Mouse (Mus musculus) MEL (cell line): Measurements from ENCODE around the gene Ss18l2. TPM values are rescaled to one million over a fixed set of nuclear protein-coding genes. Genes with fewer than 3 reads are reported as not detected.

Source experiments
- DNase-seq: peaks from one replicate; pipeline ENCODE4 v3.0.0; 2011; ENCODE audit warnings: low read depth, low spot score
- H3K27ac ChIP-seq: 2 replicates; pipeline ENCODE4 v1.5.1; 2012; ENCODE audit warnings: low read depth, mild to moderate bottlenecking, control low read depth, low read length, moderate library complexity; ENCODE audit not compliant: control insufficient read depth
- H3K27me3 ChIP-seq, 2 experiments: fragments of 150-350 bp in 1 of 2; sonication (generic) in 1 of 2; 2 replicates each; pipeline ENCODE4 v1.6.1; 2012; ENCODE audit warnings: low read length in 2 of 2, mild to moderate bottlenecking in 2 of 2, improper control_type of control experiment in 1 of 2, moderate library complexity in 1 of 2; ENCODE audit not compliant: insufficient read depth in 2 of 2, control insufficient read depth in 1 of 2
- H3K36me3 ChIP-seq, 2 experiments: 2 replicates each; pipeline ENCODE4 v1.6.1; 2012 to 2014; ENCODE audit warnings: low read length in 2 of 2, improper control_type of control experiment in 1 of 2, inconsistent platforms in 1 of 2, mild to moderate bottlenecking in 1 of 2; ENCODE audit not compliant: insufficient read depth in 2 of 2, control insufficient read depth in 1 of 2
- H3K4me1 ChIP-seq, 2 experiments: fragments of 150-350 bp in 1 of 2; sonication (generic) in 1 of 2; 2 replicates each; pipeline ENCODE4 v1.6.1; 2012; ENCODE audit warnings: low read length in 2 of 2, improper control_type of control experiment in 1 of 2, mild to moderate bottlenecking in 1 of 2; ENCODE audit not compliant: insufficient read depth in 2 of 2, control insufficient read depth in 1 of 2
- H3K4me3 ChIP-seq, 2 experiments: fragments of 150-350 bp in 1 of 2; sonication (generic) in 1 of 2; 2 replicates each; pipeline ENCODE4 v1.5.1; 2012; ENCODE audit warnings: low read depth in 2 of 2, low read length in 2 of 2, mild to moderate bottlenecking in 2 of 2, moderate library complexity in 2 of 2, control low read depth in 1 of 2, improper control_type of control experiment in 1 of 2; ENCODE audit not compliant: control insufficient read depth in 1 of 2, insufficient read depth in 1 of 2
- H3K79me2 ChIP-seq: 2 replicates; pipeline ENCODE4 v1.6.1; 2012; ENCODE audit warnings: mild to moderate bottlenecking, low read length, moderate library complexity; ENCODE audit not compliant: control insufficient read depth, poor library complexity, insufficient read depth
- H3K9ac ChIP-seq: 2 replicates; pipeline ENCODE4 v1.6.1; 2012; ENCODE audit warnings: low read depth, mild to moderate bottlenecking, control low read depth, low read length, moderate library complexity; ENCODE audit not compliant: control insufficient read depth, poor library complexity, severe bottlenecking
- H3K9me3 ChIP-seq: fragments of 150-350 bp; sonication (generic); replicated peaks from 2 replicates; pipeline ENCODE4 v1.6.1; 2012; ENCODE audit warnings: mild to moderate bottlenecking, low read length, improper control_type of control experiment, moderate library complexity; ENCODE audit not compliant: insufficient read depth
- BHLHE40 ChIP-seq: IDR thresholded peaks from 2 replicates; pipeline ENCODE4 v1.6.1; 2012; ENCODE audit warnings: low read depth, mild to moderate bottlenecking, inconsistent platforms, low read length, improper control_type of control experiment, borderline replicate concordance
- CHD1 ChIP-seq: IDR thresholded peaks from 2 replicates; pipeline ENCODE4 v1.6.1; 2012; ENCODE audit warnings: low read depth, mild to moderate bottlenecking, inconsistent platforms, low read length, improper control_type of control experiment
- CTCF ChIP-seq, 3 experiments: IDR thresholded peaks in 2 of 3; conservative IDR thresholded peaks in 1 of 3; 2 replicates each; pipeline ENCODE4 v1.5.1; 2011 to 2012; ENCODE audit warnings: low read length in 3 of 3, low read depth in 2 of 3, mild to moderate bottlenecking in 2 of 3, improper control_type of control experiment in 1 of 3, inconsistent platforms in 1 of 3, mixed read lengths in 1 of 3, moderate library complexity in 1 of 3; ENCODE audit not compliant: control insufficient read depth in 1 of 3, insufficient read depth in 1 of 3, poor library complexity in 1 of 3, severe bottlenecking in 1 of 3
- GABPA ChIP-seq: IDR thresholded peaks from 2 replicates; pipeline ENCODE4 v1.6.1; 2012; ENCODE audit warnings: low read depth, mild to moderate bottlenecking, inconsistent platforms, low read length, improper control_type of control experiment, moderate library complexity
- GATA1 ChIP-seq: IDR thresholded peaks from 2 replicates; pipeline ENCODE4 v1.6.1; 2011; ENCODE audit warnings: low read depth, low read length, improper control_type of control experiment
- JUND ChIP-seq: IDR thresholded peaks from 2 replicates; pipeline ENCODE4 v1.6.1; 2011; ENCODE audit warnings: low read depth, mild to moderate bottlenecking, improper control_type of control experiment, low read length
- MAX ChIP-seq: IDR thresholded peaks from 2 replicates; pipeline ENCODE4 v1.6.1; 2011; ENCODE audit warnings: low read length, improper control_type of control experiment
- MXI1 ChIP-seq: IDR thresholded peaks from 2 replicates; pipeline ENCODE4 v1.6.1; 2011; ENCODE audit warnings: mild to moderate bottlenecking, low read depth, low read length, improper control_type of control experiment
- MYB ChIP-seq: IDR thresholded peaks from 2 replicates; pipeline ENCODE4 v1.6.1; 2011; ENCODE audit warnings: mild to moderate bottlenecking, low read depth, low read length, improper control_type of control experiment
- NELFE ChIP-seq: IDR thresholded peaks from 2 replicates; pipeline ENCODE4 v1.6.1; 2011; ENCODE audit warnings: low read depth, low read length, improper control_type of control experiment
- POLR2A ChIP-seq, 2 experiments: IDR thresholded peaks; 2 replicates each; pipeline ENCODE4 v1.6.1; 2011 to 2012; ENCODE audit warnings: low read length in 2 of 2, mild to moderate bottlenecking in 2 of 2, control low read depth in 1 of 2, improper control_type of control experiment in 1 of 2, low read depth in 1 of 2, moderate library complexity in 1 of 2; ENCODE audit not compliant: control insufficient read depth in 1 of 2, insufficient read depth in 1 of 2, poor library complexity in 1 of 2
- POLR2AphosphoS5 ChIP-seq: IDR thresholded peaks from 2 replicates; pipeline ENCODE4 v1.6.1; 2012; ENCODE audit warnings: low read depth, borderline replicate concordance, mild to moderate bottlenecking, inconsistent platforms, low read length, moderate library complexity, mixed read lengths
- RAD21 ChIP-seq: IDR thresholded peaks from 2 replicates; pipeline ENCODE4 v1.6.1; 2011; ENCODE audit warnings: mild to moderate bottlenecking, low read depth, low read length, improper control_type of control experiment
- SIN3A ChIP-seq: IDR thresholded peaks from 2 replicates; pipeline ENCODE4 v1.6.1; 2012; ENCODE audit warnings: low read length, improper control_type of control experiment, inconsistent platforms
- SMC3 ChIP-seq: IDR thresholded peaks from 2 replicates; pipeline ENCODE4 v1.6.1; 2011; ENCODE audit warnings: low read depth, low read length, improper control_type of control experiment
- TAL1 ChIP-seq: IDR thresholded peaks from 2 replicates; pipeline ENCODE4 v1.6.1; 2012; ENCODE audit warnings: mild to moderate bottlenecking, inconsistent platforms, low read length, moderate library complexity, mixed read lengths
- TCF12 ChIP-seq: IDR thresholded peaks from 2 replicates; pipeline ENCODE4 v1.6.1; 2014; ENCODE audit warnings: low read depth, mild to moderate bottlenecking, inconsistent platforms, low read length, improper control_type of control experiment, moderate library complexity
- USF2 ChIP-seq, 2 experiments: IDR thresholded peaks; 2 replicates each; pipeline ENCODE4 v1.6.1; 2011 to 2012; ENCODE audit warnings: improper control_type of control experiment in 2 of 2, low read length in 2 of 2, borderline replicate concordance in 1 of 2, inconsistent platforms in 1 of 2, low read depth in 1 of 2, mild to moderate bottlenecking in 1 of 2; ENCODE audit not compliant: insufficient read depth in 1 of 2
- ZKSCAN1 ChIP-seq: IDR thresholded peaks from 2 replicates; pipeline ENCODE4 v1.6.1; 2012; ENCODE audit warnings: low read depth, mild to moderate bottlenecking, inconsistent platforms, low read length, improper control_type of control experiment, moderate library complexity
- ZNF384 ChIP-seq: IDR thresholded peaks from 2 replicates; pipeline ENCODE4 v1.6.1; 2012; ENCODE audit warnings: low read depth, mild to moderate bottlenecking, inconsistent platforms, low read length, improper control_type of control experiment
- polyA plus RNA-seq, 2 experiments: library from polyadenylated mRNA; stranded (reverse) in 1 of 2; unstranded in 1 of 2; fragments of >175 nt in 1 of 2; fragments of >200 nt in 1 of 2; gene quantifications; 2 replicates each; pipeline versions ENCODE4 v1.2.1 to v1.2.4; 2012; ENCODE audit warnings: low replicate concordance in 2 of 2, low read depth in 1 of 2; ENCODE audit not compliant: insufficient read length in 2 of 2, insufficient read depth in 1 of 2, missing spikeins in 1 of 2
- total RNA-seq: library from RNA; depleted of rRNA; stranded (reverse); fragments of 300-350 nt; gene quantifications from 2 replicates; pipeline ENCODE4 v1.2.3, GENCODE M21; 2012

The Ss18l2 gene
- total and polyA plus RNA-seq, 3 experiments = 47.8 to 48.5 TPM; not detected in 1

DNA sequence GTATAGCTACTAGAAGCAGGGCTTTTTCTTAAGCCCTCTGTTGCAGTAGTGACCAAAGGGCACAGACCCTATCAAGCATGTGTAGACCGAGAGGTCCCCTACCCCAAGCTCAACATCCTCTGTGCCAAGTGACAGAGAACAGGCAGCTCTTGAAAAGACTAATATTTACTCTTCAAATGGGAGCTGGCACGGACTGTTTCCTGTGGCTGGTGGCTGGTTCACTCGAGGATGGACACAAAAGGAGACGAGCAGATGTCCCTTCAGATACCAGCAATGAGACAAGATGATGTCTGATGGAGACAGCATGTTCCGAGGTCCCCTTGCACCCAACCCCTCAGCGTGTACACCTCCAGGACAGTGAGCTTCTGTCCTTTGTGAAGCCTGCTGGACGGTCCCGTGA is 32.7 kb upstream of the Ss18l2 start:
- Histone ChIP-seq H3K79me2 (no peaks in the 10 kb centered on the region), H3K36me3 (peaks cover 0 to 4% of the 10 kb centered on the region in 2 experiments; a peak in 1 of 4 replicates), H3K4me1 (peaks cover 0 to 13% of the 10 kb centered on the region in 2 experiments; a peak in 2 of 4 replicates), H3K27me3 (no peaks in the 10 kb centered on the region), H3K9me3 (no peaks in the 10 kb centered on the region), H3K9ac (no peak overlapping the region), H3K27ac (no peak overlapping the region), H3K4me3 (no peak overlapping the region)
- no peak for TF ChIP-seq MYB
- no peak for TF ChIP-seq MXI1
- TF ChIP-seq BHLHE40 = no peak
- no peak for TF ChIP-seq SIN3A
- no peak for TF ChIP-seq TCF12
- no peak for TF ChIP-seq NELFE
- no peak for TF ChIP-seq SMC3
- no peak for TF ChIP-seq ZKSCAN1
- no peak for TF ChIP-seq CTCF (IDR thresholded peaks at IDR 0.05 in 2 of 3, conservative IDR thresholded peaks at IDR 0.05 in 1 of 3; ENCODE audit: control insufficient read depth in 1 of 3, insufficient read depth in 1 of 3, low read depth in 2 of 3, low read length in 3 of 3, poor library complexity in 1 of 3, severe bottlenecking in 1 of 3)
- no peak for DNase-seq

DNA sequence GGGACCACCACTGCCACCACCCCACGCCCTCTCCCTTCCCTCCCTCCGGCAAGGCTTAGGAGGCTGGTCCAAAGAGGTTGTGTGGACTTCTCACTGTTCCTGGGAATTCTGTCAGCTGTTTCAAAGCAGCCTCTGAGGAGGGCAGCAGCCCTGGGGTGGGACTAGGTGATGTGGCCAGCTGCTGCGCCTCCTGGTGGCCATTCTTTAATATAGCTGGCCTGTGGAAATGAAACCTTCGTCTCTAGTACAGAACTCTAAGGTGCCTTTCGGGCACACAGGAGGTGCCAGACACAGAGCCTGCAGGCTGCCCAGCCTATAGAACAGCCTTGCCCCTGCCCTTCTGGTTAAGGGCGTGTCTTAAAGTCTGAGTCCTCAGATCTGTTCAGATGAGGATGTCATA is 30.6 kb upstream of the Ss18l2 start:
- Histone ChIP-seq H3K36me3 (0 out of 4 replicates have a peak, but pooled peaks cover 0 to 2% of the 10 kb centered on the region in 2 experiments), H3K27me3 (no peaks in the 10 kb centered on the region), H3K27ac (no peak overlapping the region), H3K4me1 (peaks cover 0 to 7% of the 10 kb centered on the region in 2 experiments; a peak in 2 of 4 replicates), H3K9me3 (no peaks in the 10 kb centered on the region), H3K4me3 (no peak overlapping the region), H3K79me2 (no peaks in the 10 kb centered on the region), H3K9ac (no peak overlapping the region)
- peak; percentile 52 for DNase-seq
- no peak for TF ChIP-seq BHLHE40
- peak; percentile 78 for TF ChIP-seq SMC3
- peak; percentile 73 to 76 (median 76) for TF ChIP-seq CTCF (IDR thresholded peaks at IDR 0.05 in 2 of 3, conservative IDR thresholded peaks at IDR 0.05 in 1 of 3; ENCODE audit: control insufficient read depth in 1 of 3, insufficient read depth in 1 of 3, low read depth in 2 of 3, low read length in 3 of 3, poor library complexity in 1 of 3, severe bottlenecking in 1 of 3)
- TF ChIP-seq RAD21 = peak; percentile 35
- TF ChIP-seq MAX = no peak

DNA sequence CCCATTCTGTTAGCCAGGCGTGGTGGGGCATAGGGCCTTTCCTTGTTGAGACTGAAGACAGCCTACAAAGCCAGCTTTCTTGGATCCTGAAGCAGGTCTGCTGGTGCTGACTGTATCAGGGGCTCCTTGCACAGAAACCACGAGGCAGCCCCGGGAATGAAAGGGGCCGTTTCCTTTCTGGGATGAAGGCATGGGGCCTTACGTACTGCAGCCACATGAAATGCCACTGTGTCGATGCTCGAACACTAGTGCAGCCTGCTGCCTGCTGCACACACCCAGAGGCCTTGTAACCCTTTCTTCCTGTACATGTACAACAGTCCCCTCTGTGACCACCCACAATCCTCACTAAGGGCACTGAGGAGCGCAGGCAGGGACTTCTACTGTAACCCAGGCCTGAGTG is 28.9 kb upstream of the Ss18l2 start:
- no peaks in the 10 kb centered on the region for H3K27me3 ChIP-seq
- 0 out of 4 replicates have a peak, but pooled peaks cover 0 to 3% of the 10 kb centered on the region in 2 experiments for H3K4me1 ChIP-seq
- TF ChIP-seq BHLHE40 (no peak), GABPA (no peak), CHD1 (no peak), TAL1 (no peak), USF2 (IDR thresholded peaks at IDR 0.05; ENCODE audit: borderline replicate concordance in 1 of 2, insufficient read depth in 1 of 2, low read depth in 1 of 2, low read length in 2 of 2) (no peak), SMC3 (no peak), POLR2AphosphoS5 (no peak), GATA1 (no peak), SIN3A (no peak), JUND (no peak), RAD21 (no peak), NELFE (no peak), ZKSCAN1 (no peak), POLR2A (IDR thresholded peaks at IDR 0.05; ENCODE audit: control insufficient read depth in 1 of 2, insufficient read depth in 1 of 2, low read depth in 1 of 2, low read length in 2 of 2, poor library complexity in 1 of 2) (no peak), ZNF384 (no peak)

More for the DNA sequence above, 28.9 kb upstream of the Ss18l2 start:
- Histone ChIP-seq H3K9me3 (no peaks in the 10 kb centered on the region), H3K9ac (no peak overlapping the region), H3K4me3 (no peak overlapping the region), H3K27ac (no peak overlapping the region), H3K36me3 (no peaks in the 10 kb centered on the region), H3K79me2 (no peaks in the 10 kb centered on the region)
- no peak for DNase-seq
